Mouse (Mus musculus) erythroid progenitor cell, adult 5-6 weeks (primary cell): ENCODE measurements around the gene Pacs1. TPM values are rescaled to one million over a fixed set of nuclear protein-coding genes. Genes with fewer than 3 reads are reported as not detected.

Experiments
- ATAC-seq: replicated peaks from 2 replicates; pipeline ENCODE4 v1.8.0; 2016; ENCODE audit warnings: moderate number of reproducible peaks, mild to moderate bottlenecking, moderate TSS enrichment, inconsistent platforms; ENCODE audit not compliant: poor library complexity, low FRiP score, severe bottlenecking
- total RNA-seq, 2 experiments: library from RNA; stranded (forward) in 1 of 2; stranded (reverse) in 1 of 2; fragments of 150-400 nt in 1 of 2; fragments of 186-747, 209-891 nt in 1 of 2; gene quantifications; 2 replicates each; pipeline versions ENCODE4 v1.2.3 to v1.2.4; 2015 to 2017; ENCODE audit warnings: low replicate concordance in 2 of 2

Gene Pacs1
- 13.4 and 29.2 TPM in 2 replicates for total RNA-seq (2015; ENCODE audit: low replicate concordance)
- total RNA-seq (2017; ENCODE audit: low replicate concordance) = 6.8 and 15.5 TPM in 2 replicates

DNA sequence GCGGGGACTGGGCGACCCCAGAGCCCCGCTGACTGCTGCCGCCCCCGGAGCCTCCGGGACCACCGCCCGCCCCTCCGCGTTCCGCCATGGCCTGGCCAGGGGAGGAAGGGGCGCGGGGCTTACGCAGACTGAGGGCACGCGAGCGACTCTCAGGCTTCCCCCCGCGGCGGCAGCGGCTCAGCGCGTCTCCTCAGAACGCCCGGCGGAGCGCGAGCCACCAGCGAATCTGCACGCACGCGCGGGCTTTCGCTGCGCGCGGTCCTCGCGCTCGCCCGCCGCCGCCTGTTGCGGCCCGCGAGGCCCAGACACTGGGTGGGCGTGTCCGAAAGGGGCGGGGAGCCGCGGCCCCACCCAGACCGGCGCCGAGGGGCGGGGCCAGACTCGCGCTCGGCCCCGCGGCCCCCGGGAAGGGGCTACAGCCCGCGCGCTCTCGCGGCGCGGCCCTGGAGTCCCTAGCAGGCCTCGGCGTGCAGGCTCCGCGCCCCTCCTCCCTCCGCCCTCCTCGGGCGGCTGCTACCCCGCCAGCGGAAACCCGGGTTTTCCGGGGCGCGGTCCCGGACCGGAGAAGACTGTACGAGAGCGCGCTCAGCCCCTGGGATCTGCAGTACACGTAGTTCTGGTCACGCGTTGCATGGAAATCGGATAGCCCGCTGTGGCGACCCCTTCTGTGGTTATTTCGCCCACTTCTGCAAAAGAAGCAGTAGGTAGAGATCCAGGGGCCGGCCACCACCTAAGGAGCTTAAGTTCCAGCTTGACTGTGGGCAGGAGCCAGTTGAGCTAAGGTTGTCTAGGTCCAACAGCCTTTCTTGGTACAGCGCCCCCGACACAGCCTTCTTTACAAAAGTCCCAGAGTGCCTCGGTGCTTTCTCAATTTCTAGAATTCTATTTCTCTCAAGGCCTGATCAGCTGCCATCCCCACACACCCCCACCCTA lies at the start of gene Pacs1:
Gene Pacs1 (minus strand): TSS at position 319 of the 933 bp plus-strand sequence.
- peak; percentile 82 for ATAC-seq

DNA sequence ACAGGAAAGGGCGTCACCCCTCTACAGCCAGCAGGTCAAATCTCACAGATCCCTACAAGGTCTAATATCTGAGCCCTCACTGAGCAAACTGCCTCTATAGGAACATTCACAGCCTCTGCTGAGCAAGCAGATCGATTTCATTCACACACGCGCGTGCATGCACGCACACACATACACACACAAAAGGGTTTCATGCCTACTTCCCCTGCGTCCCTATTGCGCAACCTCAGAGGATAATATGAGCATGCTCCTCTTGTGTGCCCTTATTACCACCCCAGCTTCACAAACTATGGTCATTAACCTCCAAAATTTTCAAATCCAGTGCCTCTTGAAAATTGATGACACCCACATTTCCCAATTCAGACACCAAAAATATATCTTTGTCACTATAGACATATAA lies 40.3 kb upstream of the Pacs1 start:
- ATAC-seq = no peak

DNA sequence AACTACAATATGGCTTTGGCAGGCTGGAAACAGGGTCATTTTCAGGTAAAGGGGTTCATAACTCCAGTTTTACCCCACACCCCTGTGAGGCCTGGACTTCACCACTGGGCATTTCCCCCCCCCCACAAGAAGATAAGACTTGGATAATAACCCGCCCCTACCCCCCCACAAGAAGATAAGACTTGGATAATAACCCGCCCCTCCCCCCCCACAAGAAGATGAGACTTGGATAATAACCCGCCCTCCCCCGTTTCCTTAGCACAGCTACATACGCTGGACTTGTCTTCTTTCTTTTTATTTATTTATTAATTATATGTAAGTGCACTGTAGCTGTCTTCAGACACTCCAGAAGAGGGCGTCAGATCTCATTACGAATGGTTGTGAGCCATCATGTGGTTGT lies 36.1 kb upstream of the Pacs1 start:
- no peak for ATAC-seq

DNA sequence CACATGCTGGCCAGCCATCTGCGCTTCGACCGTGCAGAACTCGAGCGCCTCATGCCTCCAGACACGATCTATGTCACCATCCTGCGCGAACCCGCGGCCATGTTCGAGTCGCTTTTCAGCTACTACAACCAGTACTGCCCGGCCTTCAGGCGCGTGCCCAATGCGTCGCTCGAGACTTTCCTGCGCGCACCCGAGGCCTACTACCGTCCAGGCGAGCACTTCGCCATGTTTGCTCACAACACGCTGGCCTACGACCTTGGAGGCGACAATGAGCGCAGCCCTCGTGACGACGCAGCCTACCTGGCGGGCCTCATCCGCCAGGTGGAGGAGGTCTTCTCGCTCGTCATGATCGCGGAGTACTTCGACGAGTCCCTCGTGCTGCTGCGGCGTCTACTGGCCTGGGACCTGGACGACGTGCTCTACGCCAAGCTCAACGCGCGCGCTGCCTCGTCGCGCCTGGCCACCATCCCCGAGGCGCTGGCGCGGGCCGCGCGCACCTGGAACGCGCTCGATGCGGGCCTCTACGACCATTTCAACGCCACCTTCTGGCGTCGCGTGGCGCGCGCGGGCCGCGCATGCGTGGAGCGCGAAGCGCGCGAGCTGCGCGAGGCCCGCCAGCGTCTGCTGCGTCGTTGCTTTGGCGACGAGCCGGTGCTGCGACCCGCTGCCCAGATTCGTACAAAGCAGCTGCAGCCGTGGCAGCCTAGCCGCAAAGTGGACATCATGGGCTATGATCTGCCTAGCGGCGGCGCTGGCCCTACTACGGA lies 34.2 kb upstream of the Pacs1 start:
- ATAC-seq = no peak

DNA sequence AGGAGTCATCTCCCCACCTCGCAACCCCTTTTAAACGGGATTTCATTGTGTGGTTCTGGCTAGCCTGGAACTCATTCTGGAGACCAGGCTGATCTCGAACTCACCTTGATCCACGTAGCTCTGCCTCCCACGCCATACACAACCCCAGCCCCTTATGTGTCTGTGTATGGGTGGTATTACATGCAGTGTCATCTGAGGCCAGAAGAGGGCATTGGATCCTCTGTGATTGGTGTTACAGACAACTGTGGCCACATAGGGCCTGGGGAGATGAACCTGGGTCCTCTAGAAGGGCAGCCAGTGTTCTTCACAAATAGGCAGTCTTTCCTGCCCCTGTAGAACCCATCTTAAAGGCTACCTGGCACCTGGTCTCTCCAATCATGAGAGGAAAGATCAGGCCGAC lies 33.4 kb upstream of the Pacs1 start:
- ATAC-seq = no peak

DNA sequence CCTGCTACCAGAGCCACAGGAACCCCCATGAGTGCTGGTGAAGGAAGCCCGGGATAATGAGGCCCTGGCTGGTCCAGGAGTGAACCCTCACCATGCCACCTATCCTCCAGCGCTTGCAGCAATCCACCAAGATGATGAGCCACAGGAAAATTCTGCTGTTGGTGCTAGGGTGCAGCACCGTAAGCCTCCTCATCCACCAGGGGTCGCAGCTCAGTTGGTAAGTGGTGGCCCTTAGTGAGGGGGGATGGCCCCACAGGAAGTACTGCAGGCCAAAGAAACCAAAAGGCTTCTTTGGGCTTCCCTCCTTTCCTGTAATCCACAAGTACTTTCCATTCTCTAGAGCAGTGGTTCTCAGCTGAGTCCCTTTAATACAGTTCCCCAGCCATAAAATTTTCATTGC lies 29.5 kb upstream of the Pacs1 start:
- peak; percentile 62; the same call in 1 of the 2 replicates for ATAC-seq

DNA sequence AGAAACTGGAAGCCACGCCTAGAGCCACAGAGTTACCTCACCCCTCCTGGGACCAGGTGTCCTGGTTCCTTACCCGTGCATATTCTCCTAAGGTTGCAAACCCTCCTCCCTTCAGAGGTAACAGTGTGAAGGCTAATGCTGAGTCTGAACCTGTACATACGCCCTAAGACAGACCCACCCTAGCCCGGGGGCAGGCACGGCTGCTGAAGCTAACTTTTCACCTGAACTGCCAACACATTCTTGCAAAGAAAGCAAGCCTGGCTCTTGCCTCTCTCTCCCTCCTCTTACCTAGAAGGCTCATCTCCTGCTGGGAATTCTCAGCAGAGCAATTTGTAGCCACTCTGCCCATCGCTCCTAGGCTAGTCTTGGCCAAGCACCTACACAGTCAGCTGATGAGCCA lies 27.7 kb upstream of the Pacs1 start:
- ATAC-seq = no peak

DNA sequence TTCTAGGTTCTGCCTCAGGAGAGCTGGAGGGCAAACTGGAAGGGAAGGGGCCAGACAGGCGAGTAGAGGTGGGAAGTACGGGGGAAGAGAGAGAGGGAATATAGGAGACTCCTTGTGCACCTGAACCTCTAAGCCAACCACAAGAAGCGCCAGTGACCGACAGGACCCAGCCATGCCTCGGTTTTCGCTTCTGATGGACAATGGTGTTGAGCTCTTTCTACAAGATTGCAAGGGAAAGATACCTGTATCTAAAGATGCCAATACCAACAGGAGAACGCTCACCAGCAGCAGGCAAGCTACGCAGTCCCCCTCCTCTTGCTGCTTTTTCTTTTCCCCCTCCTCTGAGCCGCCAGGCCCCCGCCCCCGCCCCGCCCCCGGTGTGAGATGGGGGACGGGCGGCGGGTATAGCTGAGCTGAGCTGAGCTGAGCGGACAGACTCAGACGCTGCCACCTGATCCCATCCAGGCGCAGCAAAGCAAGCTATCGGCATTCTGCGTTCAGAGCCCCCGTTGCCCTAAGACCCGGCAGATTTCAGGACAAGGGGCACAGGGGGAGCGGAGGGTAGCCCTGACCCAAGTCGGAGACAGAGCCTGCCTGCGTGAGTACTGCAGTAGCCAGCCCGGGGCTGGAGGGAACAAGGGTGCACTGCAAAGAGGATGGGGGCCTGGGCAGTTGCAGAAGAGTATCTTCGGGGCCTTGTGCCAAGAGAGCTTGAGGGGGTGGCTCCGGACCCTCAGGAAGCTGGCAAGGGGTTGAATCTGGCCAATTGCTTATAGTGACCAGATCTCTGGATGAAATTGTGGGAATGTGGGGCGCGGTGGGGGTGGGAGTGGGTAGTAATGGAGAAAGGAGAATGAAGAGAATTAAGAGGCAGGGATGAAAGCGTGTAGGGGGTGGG lies 25.2 kb upstream of the Pacs1 start, which contains the start of gene Gal3st3:
Gene Gal3st3 (plus strand): TSS at position 429 of the 898 bp plus-strand sequence.
- no peak for ATAC-seq

DNA sequence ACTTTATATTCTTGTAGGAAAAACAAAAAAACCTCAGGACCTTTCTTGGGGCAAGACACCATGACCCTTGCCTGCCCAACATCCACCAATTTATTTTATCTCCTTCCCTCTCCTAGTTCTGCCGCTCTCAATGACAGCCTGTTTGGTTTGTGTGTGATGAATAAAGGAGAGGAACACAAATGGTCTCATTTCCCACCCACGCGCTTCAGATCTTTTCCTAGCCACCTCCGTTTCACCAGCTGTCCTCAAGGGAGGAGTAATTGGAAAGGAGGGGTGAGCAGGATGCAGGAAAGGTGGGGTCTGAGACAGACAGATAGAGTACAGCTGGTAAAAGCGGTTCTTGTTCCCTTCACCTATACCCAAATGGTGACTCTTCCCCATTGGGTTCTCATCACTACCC lies 23.7 kb upstream of the Pacs1 start:
- no peak for ATAC-seq

DNA sequence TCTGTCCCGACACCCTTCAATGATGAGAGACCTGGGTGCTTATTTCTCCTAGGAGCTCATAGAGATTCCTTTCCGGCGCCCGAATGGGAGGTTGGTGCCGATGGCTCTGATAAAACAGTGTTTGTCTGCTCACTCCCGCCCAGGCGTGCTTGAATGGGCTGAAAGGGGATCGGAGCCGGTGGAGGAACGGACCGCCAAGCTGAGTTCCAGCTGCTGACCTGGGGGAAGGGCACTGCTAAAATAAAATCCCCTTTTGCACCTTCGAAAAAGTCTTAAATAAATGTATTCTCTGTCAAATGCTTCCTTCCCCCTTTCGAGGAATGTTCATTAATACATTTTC lies 22.8 kb upstream of the Pacs1 start:
- peak; percentile 69 for ATAC-seq

DNA sequence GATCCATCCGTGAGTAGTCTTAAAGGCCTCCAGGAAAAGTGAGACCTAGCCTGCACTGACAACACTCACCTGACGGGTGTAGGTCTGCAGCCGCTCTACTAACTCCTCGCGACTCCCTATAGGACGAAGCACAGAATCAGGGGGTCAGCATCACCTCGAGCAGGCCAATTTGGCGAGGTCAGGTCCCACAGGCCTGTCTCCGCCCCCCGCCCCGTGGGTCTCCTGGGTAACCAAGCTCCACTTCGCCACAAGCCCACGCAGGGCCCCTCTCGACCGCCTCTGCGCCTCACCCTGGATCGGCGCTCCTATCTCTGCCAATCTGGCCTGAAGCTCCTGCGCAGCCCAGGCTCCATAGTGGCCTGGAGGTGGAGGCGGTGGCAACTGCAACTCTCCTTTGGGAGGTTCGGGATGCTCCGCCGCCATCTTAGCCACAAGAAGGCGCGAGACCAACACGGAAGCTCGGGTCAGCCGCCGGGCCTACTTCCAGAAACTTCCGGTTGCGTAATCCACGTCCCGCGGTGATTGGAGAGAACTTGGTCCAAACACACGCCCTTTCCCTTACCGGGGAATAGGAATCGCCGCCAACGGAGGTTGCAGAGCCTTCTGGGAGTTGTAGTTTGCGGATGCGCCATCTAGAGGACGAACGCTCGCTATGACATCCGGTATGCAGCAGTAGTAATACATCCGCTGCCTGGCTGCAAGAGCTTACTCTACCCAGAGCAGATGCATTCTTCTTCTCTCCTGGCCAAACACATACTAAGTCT lies 22.2 kb upstream of the Pacs1 start, which contains the start of gene Sf3b2:
Gene Sf3b2 (minus strand): TSS at position 484 of the 764 bp plus-strand sequence.
- ATAC-seq = peak; percentile 99

DNA sequence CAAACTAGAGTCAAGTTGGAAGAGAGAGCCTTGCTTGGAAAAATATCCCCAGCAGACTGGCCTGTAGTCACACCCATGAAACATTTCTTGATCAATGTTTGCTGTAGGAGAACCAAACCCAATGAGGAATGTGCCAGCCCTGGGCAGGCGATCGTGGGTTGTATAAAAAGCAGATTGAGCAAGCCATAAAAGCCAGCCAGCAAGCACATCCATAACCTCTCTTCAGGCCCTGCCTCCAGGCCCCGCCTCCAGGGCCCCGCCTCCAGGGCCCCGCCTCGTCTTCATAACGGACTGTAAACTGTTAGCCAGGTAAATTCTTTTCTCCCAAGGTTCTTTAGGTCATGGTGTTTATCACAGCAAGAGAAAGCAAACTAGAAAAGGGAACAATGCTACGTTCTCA lies 5.5 kb upstream of the Pacs1 start:
- no peak for ATAC-seq

DNA sequence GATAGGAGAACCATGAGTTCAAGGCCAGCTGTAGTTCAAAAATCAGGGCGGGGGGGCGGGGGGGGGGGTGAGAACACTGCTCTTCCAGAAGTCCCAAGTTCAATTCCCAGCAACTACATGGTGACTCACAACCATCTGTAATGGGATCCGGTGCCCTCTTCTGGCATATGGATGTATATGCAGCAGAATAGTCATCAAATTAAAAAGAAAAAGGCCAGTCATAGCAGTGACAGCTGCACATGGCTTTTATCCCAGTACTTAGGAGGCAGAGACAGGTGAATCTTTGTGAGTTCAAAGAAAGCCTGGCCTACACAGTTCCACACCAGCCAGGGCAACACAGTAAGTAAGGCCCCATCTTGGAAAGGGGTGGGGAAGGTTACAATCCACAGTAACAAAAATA lies 4.2 kb upstream of the Pacs1 start:
- no peak for ATAC-seq

DNA sequence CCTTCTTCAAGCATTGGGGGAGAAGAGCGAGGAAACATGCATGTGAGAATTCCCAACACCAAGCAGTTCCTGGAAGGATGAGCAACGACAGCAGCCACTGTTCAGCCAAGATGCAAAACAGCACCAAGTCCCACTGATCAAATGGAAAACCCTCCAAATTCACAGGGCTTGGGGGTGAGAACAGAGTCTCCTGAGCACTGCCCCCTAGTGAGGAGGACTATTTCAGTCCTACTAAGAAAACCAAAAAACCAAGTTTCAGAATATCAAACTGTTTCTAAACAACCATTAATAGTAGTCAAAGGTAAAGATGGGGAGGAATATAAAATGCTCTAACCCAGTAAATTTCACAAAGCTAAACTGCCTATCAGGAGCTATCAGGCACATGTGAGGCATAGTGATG lies 3.6 kb upstream of the Pacs1 start:
- ATAC-seq = no peak

DNA sequence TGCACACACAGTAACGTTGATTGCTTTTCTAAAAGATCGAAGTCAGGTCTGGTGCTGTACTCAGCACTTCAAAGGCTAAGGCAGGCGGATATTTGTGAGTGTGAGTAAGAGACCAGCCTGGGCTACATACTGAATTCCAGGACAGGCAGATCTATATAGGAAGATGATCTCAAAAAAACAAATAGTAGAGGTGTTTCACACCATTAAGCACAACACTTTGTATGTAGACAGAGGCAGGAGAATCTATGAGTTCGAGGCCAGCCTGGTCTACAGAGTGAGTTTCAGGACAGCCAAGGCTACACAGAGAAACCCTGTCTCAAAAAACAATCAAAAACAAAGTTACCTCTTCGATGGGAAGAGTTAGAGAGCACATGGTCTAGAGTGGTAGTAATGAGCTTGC lies 2.8 kb upstream of the Pacs1 start:
- ATAC-seq = no peak

DNA sequence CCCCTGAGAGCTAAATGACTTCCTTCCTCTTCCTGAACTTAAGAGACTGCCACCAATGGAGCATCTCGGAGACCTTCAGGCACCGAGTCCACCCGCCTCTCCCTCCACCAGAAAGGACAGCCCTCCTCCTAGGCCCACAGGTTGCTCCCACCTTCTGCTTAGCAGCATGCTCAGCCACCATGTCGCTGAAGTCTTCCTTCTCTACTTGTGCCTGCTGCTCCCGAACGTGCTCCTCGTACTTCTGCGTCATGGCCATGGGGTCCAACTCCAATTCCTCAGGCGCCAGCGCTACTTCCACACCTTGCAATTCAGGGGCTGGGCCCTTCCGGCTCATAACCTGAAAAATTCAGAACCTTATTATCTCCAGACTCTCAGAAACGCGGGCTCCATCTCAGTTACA lies 1.7 kb upstream of the Pacs1 start:
- ATAC-seq = no peak

DNA sequence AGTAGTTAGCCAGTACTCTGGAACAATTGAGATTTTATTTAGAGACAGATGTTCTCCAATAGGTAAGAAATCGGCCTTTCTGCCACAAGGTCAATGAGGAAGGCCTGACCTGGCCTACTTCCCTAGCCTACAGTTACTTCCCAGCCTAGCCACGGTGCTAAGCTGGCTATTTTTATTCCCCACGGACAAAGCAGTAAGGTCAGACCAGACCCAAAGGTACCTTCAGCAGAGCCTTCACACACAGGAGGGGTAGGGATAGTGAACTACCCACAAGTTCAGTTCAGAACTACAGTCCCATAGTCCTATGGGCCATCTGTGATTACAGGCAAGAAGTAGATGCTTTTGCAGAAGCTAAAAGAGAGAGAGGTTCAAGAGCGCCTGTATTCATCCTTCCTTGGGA lies 997 bp upstream of the Pacs1 start:
- ATAC-seq = no peak

DNA sequence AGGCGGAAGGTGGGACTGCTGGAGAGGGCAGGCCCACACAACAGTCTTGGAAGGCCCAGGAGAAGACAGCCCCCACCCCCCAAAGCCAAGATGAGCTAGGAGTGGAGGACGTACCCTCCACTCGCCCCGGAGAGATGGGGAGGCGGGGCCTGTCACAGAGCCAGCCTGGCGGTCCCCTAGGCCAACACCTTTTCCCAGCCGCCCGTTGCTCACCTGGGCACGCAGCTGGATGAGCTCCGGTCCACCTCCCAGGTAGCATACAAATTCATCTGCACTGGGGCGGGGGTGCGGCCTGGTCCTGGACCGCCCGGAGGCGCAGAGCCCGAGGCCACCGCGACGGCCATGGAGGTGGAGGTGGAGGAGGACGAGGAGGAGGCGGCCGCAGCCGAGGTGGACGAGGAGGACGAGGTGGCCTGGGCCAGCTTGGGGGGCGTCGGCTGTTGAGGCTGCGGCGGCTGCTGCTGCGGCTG lies 558 bp downstream of the Pacs1 start:
- peak; percentile 28; the same call in 1 of the 2 replicates for ATAC-seq

DNA sequence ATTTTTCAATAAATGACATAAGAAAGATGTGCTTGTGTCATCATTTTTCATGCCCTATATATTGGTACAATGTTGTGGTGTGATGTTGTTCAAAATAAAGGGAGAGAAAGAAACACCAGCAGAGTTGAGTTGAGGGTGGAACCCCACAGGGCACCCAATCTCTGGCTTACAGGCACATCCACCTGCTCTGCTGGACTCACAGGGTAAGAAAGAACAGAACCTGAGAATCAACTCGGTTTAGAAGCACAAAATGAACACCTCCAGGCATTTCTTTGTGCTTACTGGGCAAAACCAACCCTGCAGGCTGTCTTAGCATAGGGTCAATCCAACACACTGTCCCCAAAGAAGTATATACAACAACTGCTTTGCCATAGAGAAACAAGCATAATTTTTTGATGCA lies 1.5 kb downstream of the Pacs1 start:
- ATAC-seq = no peak
